Mouse (Mus musculus): ENCODE measurements at regions not wholly inside any gene's neighbourhood (a gene's known extent, or its start where the extent isn't known, plus 50 kb on each side); places are given as distances from the start of the nearest gene placed in this dataset.

GRCm38 (mm10) chr14:102019320-102019719 is 289.6 kb downstream of the Lmo7 start:
- TF ChIP-seq CTCF (IDR thresholded peaks at IDR 0.05; ENCODE audit: borderline replicate concordance, insufficient read depth, low read depth, low read length), result no peak
- no peak for TF ChIP-seq POLR2A (IDR thresholded peaks at IDR 0.05; ENCODE audit: borderline replicate concordance, insufficient read depth, low read length)

Measured in cerebellum, adult 2 months (tissue).